Mouse (Mus musculus) layer of hippocampus, postnatal 14 days (tissue): ENCODE measurements around the gene Extl2. TPM values are rescaled to one million over a fixed set of nuclear protein-coding genes. Genes with fewer than 3 reads are reported as not detected.

ENCODE experiments used
- DNase-seq, 2 experiments: peaks; one replicate each; pipeline ENCODE4 v3.0.0; 2021 to 2022; ENCODE audit warnings: low spot score in 2 of 2, mixed read lengths in 1 of 2
- long read RNA-seq, 2 experiments: library from polyadenylated mRNA; stranded (forward); transcript quantifications; one replicate each; pipeline ENCODE4 v2.0.0; 2021
- total RNA-seq, 2 experiments: library from RNA; stranded (reverse); gene quantifications; 2 replicates each; pipeline ENCODE4 v1.2.3; 2021

Extl2 gene
- total RNA-seq, result 10 to 100 TPM; 64.1 to 65.2 TPM
- long read RNA-seq, experiment 1, transcript Extl2-201 (5 exons, 3,000 nt), result minor isoform, 49 of 130 reads
- long read RNA-seq, experiment 1, transcript Extl2-203 (5 exons, 2,840 nt), result major isoform, 66 of 130 reads
- long read RNA-seq, experiment 1, partial matches to known transcripts, result 6 of 130 reads
- long read RNA-seq, experiment 1, other reads (novel, unspliced or antisense), result 9 of 130 reads
- long read RNA-seq, experiment 2, transcript Extl2-201 (5 exons, 3,000 nt), result minor isoform, 52 of 135 reads
- long read RNA-seq, experiment 2, transcript Extl2-203 (5 exons, 2,840 nt), result major isoform, 72 of 135 reads
- long read RNA-seq, experiment 2, partial matches to known transcripts, result 6 of 135 reads
- long read RNA-seq, experiment 2, other reads (novel, unspliced or antisense), result 3 of 135 reads

GRCm38 (mm10) chr3:116006978-116007940 lies at the start of gene Extl2, which contains the start of gene Slc30a7:
Extl2 (plus strand) TSS chr3:116007462.
Slc30a7 (minus strand) TSS chr3:116007406.
- DNase-seq, result peak; percentile 83 to 85

DNA sequence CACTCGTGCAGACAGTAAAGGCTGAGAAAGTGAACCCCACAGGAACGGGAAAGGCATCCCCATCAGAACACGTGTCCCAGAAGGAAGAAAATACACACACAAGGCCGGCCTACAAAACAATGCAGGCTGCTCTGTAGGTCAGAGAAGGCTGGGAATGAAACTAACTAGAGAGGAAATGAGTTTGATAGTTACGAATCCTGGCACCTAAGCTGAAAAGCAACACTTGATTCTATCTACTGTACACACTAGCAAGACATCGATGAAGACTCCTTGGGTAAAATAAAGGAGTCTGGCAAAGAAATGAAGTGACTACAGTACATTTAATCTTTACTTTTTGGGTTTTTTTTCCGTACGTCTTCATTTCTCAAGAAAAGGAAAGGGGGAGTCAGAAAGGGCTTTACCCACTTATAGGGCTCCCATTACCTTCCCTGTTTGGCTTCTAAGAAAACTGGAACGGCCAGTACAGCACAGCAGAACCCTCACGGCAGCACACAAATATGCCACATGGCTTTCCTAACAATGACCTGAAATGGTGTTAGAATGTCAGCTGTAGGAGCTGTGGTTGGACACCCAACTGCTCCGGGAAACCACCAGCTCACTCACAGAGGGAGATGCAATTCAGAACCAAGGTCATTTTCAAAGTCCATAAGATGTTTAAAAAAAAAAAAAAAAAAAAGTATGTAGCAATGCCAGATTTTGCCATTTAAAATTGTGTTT lies 45.8 kb upstream of the Extl2 start:
- no peak for DNase-seq

GRCm38 (mm10) chr3:115962028-115962415 lies 45.2 kb upstream of the Extl2 start:
- no peak for DNase-seq

GRCm38 (mm10) chr3:115963597-115963996 lies 43.7 kb upstream of the Extl2 start:
- DNase-seq, result no peak

DNA sequence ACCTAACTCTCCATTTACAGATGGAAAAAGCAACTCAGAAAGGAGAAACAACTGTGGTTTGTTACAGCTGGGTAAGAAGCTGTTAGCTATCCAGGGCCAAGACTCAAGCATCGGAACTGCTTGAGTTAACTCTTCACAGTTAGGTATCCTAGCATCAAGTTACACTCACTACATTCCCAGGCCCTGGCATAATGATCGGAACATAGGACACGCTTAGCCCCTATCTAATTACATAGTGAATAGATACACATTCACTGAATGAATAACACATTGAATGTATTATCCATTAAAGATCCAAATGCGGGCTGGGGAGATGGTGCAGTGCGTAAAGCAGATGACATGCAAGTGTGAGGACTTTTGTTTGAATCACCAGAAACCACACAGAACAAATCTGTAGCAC lies 43.2 kb upstream of the Extl2 start:
- no peak for DNase-seq

GRCm38 (mm10) chr3:115968745-115969530 lies 38.3 kb upstream of the Extl2 start:
- peak; percentile 16 to 35 for DNase-seq

- DNase-seq, result no peak
Observed at GRCm38 (mm10) chr3:115971045-115971785, 36.0 kb upstream of the Extl2 start.

DNA sequence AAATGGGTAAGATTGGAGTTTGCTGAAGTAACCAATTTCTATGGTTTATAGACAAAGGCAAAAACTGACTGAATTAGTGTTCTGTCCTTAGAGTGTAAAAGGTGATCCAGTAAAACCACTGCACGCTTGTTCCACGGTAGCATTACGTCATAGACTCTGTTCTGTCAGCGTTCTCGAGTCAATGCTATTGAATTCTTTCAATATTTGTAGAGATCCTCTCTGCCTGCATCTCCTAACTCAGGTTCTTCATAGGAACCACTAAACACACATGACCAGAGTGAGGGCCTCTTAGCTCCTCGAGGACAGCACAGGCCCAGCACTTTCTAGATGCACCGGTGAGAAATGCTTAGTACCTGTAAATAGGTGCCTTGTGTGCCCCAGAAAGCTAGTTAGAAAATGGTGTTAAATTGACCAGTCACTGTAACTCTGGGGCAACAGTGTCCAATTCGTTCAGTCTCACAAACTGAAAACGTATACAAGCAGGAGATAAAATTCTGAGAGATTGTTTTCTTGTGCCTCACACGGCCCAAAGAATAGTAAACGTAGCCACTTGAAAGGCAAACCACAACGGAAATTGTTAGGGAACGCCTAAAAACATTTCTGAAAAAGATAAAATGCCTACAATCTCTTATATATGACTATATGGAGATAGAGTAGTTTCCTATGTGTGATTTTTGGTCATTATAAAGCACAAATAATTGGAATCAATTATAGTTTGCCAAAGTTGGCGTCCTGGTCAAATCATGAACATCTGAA lies 35.2 kb upstream of the Extl2 start:
- DNase-seq, result no peak

DNA sequence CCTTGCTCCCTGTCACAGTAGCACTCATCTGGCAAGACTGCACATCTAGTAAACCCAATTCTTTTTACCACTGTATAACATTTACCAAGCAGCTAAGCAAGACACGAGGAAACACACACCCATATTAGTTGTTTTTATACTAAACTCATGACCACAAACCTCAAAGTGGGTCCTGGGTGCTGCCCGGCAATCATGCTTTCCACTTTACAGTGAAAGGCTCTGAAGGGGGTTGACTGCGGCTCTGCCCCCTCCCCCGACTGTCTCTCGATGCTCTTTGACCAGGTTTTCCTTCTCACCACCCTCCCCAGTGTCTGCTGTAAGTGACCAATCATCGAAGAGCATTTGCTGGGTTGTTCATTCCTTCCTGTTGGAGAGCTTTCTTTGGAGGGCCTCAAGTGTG lies 33.0 kb upstream of the Extl2 start:
- no peak for DNase-seq

DNA sequence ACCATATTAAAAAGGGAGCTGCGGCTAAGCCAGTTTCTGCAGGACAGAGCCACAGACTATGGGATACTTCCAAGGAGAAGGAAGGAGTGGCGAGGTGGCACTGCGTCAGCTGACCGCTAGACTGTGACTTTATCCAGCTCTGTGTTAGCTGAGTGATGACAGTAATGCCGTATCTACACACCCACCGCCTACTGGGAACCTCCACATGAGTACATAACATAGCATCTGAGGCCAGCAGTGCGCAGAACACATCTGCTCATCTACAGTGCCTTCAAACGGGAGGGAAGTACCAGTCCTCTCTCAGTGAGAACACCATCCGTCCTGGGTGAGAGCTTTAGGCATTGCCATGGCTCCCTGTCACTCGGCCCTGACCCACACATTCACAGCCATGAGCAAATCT lies 32.3 kb upstream of the Extl2 start:
- DNase-seq, result no peak

DNA sequence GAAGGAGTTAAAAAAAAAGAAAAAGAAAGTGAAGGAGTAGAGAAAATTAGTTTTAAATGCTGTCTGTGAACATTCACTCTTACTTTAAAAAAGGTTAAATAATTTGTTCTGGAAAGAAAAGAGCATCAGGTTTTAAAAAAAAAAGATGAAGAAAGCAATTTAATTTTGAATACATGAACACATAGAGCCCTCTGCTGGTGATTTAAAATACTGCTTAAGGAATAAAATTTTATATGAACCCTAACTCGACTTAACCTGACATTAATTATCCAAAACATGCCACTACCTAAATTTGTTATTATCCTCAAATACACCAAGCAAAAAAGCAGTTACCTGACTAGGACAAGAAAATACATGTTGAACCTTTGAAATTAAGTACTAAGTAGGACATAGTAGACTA lies 28.3 kb upstream of the Extl2 start:
- peak in 1 of 2 experiments; percentile 23 for DNase-seq

DNA sequence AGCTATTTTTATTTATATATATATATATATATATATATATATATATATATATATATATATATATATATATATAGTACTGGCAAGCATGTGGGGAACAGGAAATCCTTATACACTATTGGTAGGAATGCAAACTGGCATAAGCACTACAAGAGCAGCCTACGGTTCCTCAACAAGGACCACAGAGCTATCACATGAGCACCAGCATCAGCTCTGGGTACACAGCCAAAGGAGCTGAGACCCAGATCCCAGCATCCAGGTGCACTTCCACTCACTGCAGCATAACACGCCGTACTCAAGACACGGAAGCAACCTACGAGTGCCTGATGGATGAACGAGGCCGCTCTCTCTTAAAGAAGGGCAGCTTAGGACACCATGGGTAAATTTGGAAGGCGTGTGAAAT lies 24.0 kb upstream of the Extl2 start:
- DNase-seq, result no peak

DNA sequence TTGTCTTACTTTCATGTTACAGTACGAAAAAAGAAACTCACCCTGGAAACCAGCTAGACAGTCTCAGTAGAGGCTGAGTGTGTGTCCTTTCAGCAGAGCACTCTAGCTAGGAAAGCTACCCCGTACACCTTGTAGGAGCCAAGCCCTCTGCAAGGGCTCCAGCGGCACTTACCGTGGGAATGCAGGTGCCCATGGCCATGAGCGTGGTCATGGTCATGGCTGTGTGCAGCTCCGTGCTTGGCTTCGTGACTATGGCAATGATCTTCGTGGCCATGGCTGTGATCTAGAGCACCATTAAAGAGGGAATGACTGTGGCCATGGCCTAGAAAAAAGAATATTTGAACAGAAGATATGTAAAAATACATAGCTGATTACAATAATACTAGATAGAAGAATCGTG lies 22.6 kb upstream of the Extl2 start:
- no peak for DNase-seq

DNA sequence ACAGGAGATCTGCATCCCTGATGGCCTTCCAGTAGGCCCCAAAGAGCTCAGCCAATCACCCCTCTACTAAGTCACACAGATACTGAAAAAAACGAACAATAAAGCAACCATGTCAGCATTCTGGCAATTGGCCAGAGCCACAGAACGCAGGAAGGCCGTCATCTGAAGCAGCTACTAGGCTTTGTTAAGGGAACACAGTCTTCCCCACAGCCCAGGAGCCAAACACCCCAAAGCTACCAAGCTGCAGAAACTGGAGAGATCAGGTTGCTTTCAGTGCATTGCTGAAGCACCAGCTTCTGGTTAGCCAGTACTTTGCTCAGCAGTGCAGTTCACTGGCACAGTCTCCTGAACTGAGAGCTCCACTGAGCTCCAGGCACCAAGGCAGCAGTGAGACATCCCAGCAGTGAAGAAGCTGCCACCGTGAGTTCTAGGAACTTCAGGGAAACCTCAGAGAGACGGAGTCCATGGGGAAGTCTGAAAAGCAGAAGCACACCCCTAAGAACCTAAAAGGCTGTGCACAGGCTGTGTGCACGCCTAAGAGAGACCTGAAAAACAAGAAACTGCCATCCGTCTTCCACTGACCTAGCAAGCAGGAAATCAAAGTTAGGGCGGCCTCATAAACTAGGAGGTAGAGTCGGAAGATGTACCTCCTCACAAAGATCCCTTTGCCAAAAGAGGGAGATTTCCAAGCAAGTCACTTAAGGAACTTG lies 21.9 kb upstream of the Extl2 start:
- no peak for DNase-seq

GRCm38 (mm10) chr3:115992103-115992502 lies 15.2 kb upstream of the Extl2 start:
- DNase-seq, result no peak

GRCm38 (mm10) chr3:115992588-115992987 lies 14.7 kb upstream of the Extl2 start:
- no peak for DNase-seq

DNA sequence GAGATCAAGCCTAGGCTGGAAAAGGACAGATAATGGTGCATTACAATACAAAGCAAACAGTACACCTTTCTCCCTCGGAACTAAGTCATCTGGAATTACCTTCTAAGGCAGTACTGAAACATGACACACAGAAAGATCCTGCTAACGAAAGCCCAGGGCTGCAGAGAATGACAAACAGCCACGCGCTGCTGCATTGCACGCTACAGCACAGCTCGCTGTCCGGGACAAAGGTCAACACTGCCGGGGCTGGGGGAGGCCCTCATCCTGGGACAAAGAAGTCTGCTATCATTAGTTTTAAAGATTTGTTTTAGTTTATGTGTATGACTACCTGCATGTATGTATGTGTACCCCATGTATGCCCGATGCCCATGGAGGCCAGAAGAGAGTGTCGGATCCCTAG lies 14.2 kb upstream of the Extl2 start:
- DNase-seq, result no peak

- no peak for DNase-seq
Observed at GRCm38 (mm10) chr3:115996929-115997328, 10.3 kb upstream of the Extl2 start.
